Mouse (Mus musculus) neural tube, embryonic 14.5 days (tissue): ENCODE results near the gene Ccdc124. TPM values are rescaled to one million over a fixed set of nuclear protein-coding genes. Genes with fewer than 3 reads are reported as not detected.

Experiments
- ATAC-seq: fragments of 200-750 bp; cut with Nextera tagmentation; 2 replicates; pipeline ENCODE4 v1.8.0; 2017; ENCODE audit warnings: low read depth, mild to moderate bottlenecking, moderate TSS enrichment, moderate library complexity
- H3K27ac ChIP-seq: fragments of 300-500 bp; sonication (generic); 2 replicates; pipeline ENCODE4 v1.5.1; 2014; ENCODE audit warnings: low read depth, mild to moderate bottlenecking, control low read depth, low read length, moderate library complexity, mixed read lengths
- H3K27me3 ChIP-seq: fragments of 300-500 bp; sonication (generic); 2 replicates; pipeline ENCODE4 v1.6.1; 2014; ENCODE audit warnings: low read length; ENCODE audit not compliant: control insufficient read depth, insufficient read depth
- H3K36me3 ChIP-seq: fragments of 300-500 bp; sonication (generic); 2 replicates; pipeline ENCODE4 v1.6.1; 2014; ENCODE audit warnings: low read length, mixed read lengths; ENCODE audit not compliant: control insufficient read depth, insufficient read depth
- H3K4me1 ChIP-seq: fragments of 300-500 bp; sonication (generic); 2 replicates; pipeline ENCODE4 v1.6.1; 2014; ENCODE audit warnings: low read length; ENCODE audit not compliant: control insufficient read depth, insufficient read depth
- H3K4me2 ChIP-seq: fragments of 300-500 bp; sonication (generic); 2 replicates; pipeline ENCODE4 v1.6.1; 2014; ENCODE audit warnings: mild to moderate bottlenecking, low read depth, low read length, control low read depth
- H3K4me3 ChIP-seq: fragments of 300-500 bp; sonication (generic); 2 replicates; pipeline ENCODE4 v1.5.1; 2014; ENCODE audit warnings: low read depth, low read length, control low read depth, mixed read lengths
- H3K9ac ChIP-seq: fragments of 300-500 bp; sonication (generic); replicated peaks from 2 replicates; pipeline ENCODE4 v1.6.1; 2014; ENCODE audit warnings: low read depth, mild to moderate bottlenecking, control low read depth, low read length, mixed read lengths
- H3K9me3 ChIP-seq: fragments of 300-500 bp; sonication (generic); 2 replicates; pipeline ENCODE4 v1.6.1; 2016; ENCODE audit warnings: low read length; ENCODE audit not compliant: control insufficient read depth
- WGBS: fragments of 180-500 bp; shearing (Covaris S2); extraction: QIAGEN DNeasy Blood & Tissue Kit; methylation state at CpG from one replicate; pipeline ENCODE4 v1.1.7; 2014; 5-methylcytosine and 5-hydroxymethylcytosine counted together
- polyA plus RNA-seq: library from polyadenylated mRNA; unstranded; fragments of >200 nt; fragmentation: Nextera tagmentation; extraction: Ambion mirVana; gene quantifications from 2 replicates; pipeline ENCODE4 v1.2.1, GENCODE M21; 2014

Gene Ccdc124
- polyA plus RNA-seq, 1 experiment from 2014 or later = 159 TPM

DNA sequence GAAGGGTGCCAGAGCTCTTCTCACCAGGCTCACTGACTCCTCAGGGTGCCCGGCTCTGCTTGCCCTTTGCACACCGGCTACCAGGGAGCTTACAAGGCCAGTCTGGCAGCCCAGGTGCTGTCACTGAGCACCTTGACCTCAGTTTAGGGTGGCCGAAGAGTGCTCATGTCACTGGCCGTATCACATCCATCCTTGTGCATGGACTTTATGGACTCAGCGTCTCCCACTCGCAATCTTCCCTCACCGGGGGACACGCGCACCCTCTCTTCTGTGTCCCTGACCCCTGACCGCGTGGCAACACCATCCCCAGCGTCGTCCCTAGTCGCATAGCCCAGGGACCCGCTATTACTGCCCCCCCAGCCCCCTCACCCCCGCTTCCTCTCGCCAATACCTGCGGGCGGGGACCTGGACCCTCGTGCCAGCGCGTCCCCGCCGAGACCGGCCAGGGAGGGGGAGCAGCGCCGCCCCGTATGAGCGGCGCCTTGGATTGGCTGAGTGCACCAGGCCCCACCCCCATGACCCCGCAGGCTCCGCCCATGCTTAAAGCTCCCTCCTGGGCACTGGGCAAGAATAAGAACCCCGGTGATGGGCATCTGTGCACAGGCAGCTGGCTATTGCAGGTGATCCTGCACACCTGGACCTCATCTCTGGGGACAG, 17.1 kb downstream of the Ccdc124 start:
- no peaks in the 10 kb centered on the region; the same call in 1 of the 2 replicates for H3K36me3 ChIP-seq
- WGBS = 8% methylated on average over 33 of the region's 33 CpGs
- no peaks in the 10 kb centered on the region for H3K9me3 ChIP-seq
- H3K9ac ChIP-seq = peak overlapping the region; percentile 50
- H3K4me3 ChIP-seq = peak overlapping the region; percentile 48
- peak; percentile 80 for ATAC-seq
- peaks cover 21% of the 10 kb centered on the region for H3K4me1 ChIP-seq
- H3K27ac ChIP-seq = no peak overlapping the region
- no peaks in the 10 kb centered on the region for H3K27me3 ChIP-seq
- peak overlapping the region; percentile 80 for H3K4me2 ChIP-seq

DNA sequence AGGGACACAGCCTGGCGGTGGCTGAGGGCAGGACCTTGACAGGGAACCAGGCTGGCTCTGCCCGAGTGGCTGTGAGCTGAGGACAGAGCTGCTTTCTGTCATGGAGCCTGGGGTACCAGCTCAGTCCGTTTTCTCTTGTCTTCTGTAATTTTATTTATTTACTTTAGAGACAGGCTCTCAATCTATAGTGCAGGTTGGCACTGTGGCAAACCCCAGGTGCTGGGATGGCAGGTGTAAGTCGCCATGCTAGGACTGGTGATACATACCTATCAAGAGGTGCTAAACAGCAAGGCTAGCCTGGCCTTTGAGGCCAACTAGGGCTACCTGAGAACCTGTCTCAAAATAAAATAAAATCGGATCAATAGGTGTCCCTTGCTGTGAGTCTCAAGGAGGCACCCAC, 17.7 kb downstream of the Ccdc124 start:
- H3K27ac ChIP-seq = no peak overlapping the region
- peaks cover 21% of the 10 kb centered on the region for H3K4me1 ChIP-seq
- peak overlapping the region; percentile 48; the same call in 1 of the 2 replicates for H3K4me3 ChIP-seq
- no peak for ATAC-seq
- H3K9me3 ChIP-seq = no peaks in the 10 kb centered on the region
- H3K4me2 ChIP-seq = peak overlapping the region; percentile 80; the same call in 1 of the 2 replicates
- H3K36me3 ChIP-seq = no peaks in the 10 kb centered on the region; the same call in 1 of the 2 replicates
- 73% methylated on average over 5 of the region's 5 CpGs for WGBS
- no peak overlapping the region for H3K9ac ChIP-seq
- no peaks in the 10 kb centered on the region for H3K27me3 ChIP-seq

GRCm38 (mm10) chr8:70853863-70854262, 19.9 kb downstream of the Ccdc124 start:
- ATAC-seq = no peak
- Histone ChIP-seq H3K27ac (no peak overlapping the region), H3K36me3 (no peaks in the 10 kb centered on the region; the same call in 1 of the 2 replicates), H3K4me1 (peaks cover 21% of the 10 kb centered on the region), H3K4me3 (no peak overlapping the region), H3K9ac (no peak overlapping the region), H3K27me3 (no peaks in the 10 kb centered on the region), H3K4me2 (no peak overlapping the region), H3K9me3 (no peaks in the 10 kb centered on the region)
- 92% methylated on average over 2 of the region's 2 CpGs for WGBS

- ATAC-seq = no peak
- H3K4me2 ChIP-seq = no peak overlapping the region
- H3K4me3 ChIP-seq = no peak overlapping the region
- whole genome bisulfite sequencing = 92% methylated on average over 41 of the region's 41 CpGs
- no peaks in the 10 kb centered on the region for H3K9me3 ChIP-seq
- no peaks in the 10 kb centered on the region for H3K27me3 ChIP-seq
- no peak overlapping the region for H3K27ac ChIP-seq
- H3K4me1 ChIP-seq = peaks cover 14% of the 10 kb centered on the region
- H3K36me3 ChIP-seq = no peaks in the 10 kb centered on the region; the same call in 1 of the 2 replicates
- H3K9ac ChIP-seq = no peak overlapping the region
Measured at GRCm38 (mm10) chr8:70852595-70853231, 21.0 kb downstream of the Ccdc124 start.

DNA sequence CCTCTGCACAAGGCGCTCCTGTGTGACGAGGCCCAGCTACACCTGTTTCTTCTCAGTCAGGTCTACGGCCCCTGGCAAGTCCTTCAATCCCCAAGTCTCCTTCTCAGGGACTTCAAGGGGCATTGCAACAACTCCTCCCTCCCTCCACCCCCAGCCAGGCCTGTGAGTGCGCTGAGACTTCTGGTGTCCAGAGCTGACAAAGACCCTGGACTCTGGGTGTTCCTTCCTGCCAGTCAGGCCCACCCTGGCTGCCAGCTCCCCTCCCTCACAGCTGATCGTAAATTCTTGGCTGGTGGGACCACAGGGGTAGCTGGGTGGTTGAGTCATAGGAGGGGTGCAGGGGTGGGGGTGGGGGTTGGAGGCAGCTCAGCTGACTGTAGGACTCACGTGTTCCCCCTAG, 21.9 kb downstream of the Ccdc124 start:
- Histone ChIP-seq H3K4me3 (no peak overlapping the region), H3K9me3 (no peaks in the 10 kb centered on the region), H3K36me3 (no peaks in the 10 kb centered on the region; the same call in 1 of the 2 replicates), H3K27me3 (no peaks in the 10 kb centered on the region), H3K9ac (no peak overlapping the region), H3K4me2 (no peak overlapping the region), H3K4me1 (peaks cover 5% of the 10 kb centered on the region; the same call in 1 of the 2 replicates), H3K27ac (no peak overlapping the region)
- 51% methylated on average over 6 of the region's 6 CpGs for WGBS
- ATAC-seq = no peak; the same call in 1 of the 2 replicates

DNA sequence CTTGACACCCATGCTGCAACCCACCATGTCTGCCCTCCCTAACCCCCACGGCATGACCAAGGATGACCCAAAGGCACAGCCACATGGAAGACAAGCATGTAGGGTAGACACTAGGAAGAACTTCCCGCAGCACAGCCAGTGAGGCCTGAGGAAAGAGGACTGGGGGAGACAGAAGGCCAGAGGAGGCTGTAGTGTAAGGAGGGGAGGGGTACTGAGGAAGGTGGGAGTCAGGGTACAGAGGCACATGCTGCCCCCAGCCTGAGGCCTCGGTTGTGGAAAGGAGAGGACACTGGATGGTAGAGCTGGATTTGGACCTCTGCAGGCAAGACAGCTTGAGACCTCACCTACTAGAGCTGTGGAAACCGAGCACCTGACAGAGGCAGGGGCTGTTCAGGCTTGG, 22.8 kb downstream of the Ccdc124 start:
- no peaks in the 10 kb centered on the region for H3K9me3 ChIP-seq
- no peaks in the 10 kb centered on the region for H3K27me3 ChIP-seq
- no peaks in the 10 kb centered on the region for H3K4me1 ChIP-seq
- WGBS = 89% methylated on average over 4 of the region's 4 CpGs
- no peaks in the 10 kb centered on the region; the same call in 1 of the 2 replicates for H3K36me3 ChIP-seq
- no peak overlapping the region for H3K4me3 ChIP-seq
- ATAC-seq = no peak
- H3K9ac ChIP-seq = no peak overlapping the region
- H3K4me2 ChIP-seq = no peak overlapping the region
- H3K27ac ChIP-seq = no peak overlapping the region

DNA sequence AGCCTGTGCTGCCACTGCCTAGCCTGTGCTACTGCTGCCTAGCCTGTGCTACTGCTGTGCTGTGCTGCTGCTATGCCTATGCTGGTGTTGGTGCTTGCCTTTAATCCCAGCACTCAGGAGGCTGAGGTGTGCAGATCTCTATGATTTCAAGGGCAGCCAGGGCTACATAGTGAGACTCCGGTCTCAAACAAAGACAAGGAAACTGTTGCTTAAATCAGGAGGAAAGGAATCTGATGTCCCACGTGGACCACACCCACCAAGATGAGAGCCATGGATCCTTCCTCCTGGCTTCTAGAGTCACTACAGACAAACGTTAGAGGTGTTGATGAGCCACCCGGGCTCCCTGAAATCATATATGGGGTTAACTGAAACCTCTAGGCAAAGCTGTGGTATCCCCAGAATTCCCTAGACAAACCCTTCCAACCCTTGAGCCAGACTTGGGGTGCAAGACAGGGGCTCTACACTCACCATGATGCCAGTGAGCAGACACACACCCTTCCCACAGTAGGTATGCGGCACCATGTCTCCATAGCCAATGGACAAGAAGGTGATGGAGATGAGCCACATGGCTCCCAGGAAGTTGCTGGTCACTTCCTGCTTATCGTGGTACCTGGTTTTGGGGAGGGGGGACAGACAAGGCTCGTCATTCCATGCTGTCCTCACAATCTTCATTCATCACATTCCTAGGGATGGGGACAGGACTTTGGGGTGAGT, 23.4 kb downstream of the Ccdc124 start:
- Histone ChIP-seq H3K27ac (no peak overlapping the region), H3K9me3 (no peaks in the 10 kb centered on the region), H3K27me3 (no peaks in the 10 kb centered on the region), H3K9ac (no peak overlapping the region), H3K4me1 (no peaks in the 10 kb centered on the region), H3K36me3 (no peaks in the 10 kb centered on the region; the same call in 1 of the 2 replicates), H3K4me2 (no peak overlapping the region), H3K4me3 (no peak overlapping the region)
- WGBS = 81% methylated on average over 7 of the region's 7 CpGs
- no peak for ATAC-seq

DNA sequence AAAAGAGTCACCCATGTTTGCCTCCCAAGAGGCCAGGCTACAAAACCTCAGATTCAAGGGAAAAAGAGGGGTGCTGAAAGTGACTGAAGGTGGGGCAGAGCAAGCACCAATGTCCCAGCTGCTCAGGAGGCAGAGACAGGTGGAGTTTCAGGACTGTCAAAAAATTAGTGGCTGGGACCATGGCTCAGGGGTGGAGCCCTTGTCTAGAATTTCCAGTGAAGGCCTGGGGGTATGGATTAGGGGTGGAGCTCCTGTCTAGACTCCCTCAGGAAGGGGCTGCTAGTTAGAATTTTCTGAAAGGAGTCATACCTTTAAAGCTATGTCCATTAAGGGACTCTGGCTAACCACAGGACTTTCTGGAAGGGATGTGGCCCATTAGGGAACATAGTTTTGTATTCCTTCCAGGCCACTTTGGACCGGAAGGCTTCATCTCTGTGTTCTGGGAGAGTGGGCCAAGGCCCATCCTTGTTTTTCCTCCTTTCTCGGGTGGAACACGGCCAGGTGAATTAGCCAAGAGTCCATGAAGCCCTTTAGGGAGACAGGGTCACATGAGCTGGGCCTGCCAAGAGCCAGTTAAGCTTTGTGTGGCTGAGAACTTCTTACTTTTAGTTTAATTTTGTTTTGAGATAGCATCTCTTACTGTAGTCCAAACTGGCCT, 24.3 kb downstream of the Ccdc124 start:
- H3K4me2 ChIP-seq = no peak overlapping the region
- no peaks in the 10 kb centered on the region for H3K9me3 ChIP-seq
- H3K4me3 ChIP-seq = no peak overlapping the region
- no peak overlapping the region for H3K27ac ChIP-seq
- WGBS = 89% methylated on average over 3 of the region's 3 CpGs
- H3K27me3 ChIP-seq = no peaks in the 10 kb centered on the region
- H3K36me3 ChIP-seq = no peaks in the 10 kb centered on the region
- no peak for ATAC-seq
- H3K9ac ChIP-seq = no peak overlapping the region
- no peaks in the 10 kb centered on the region for H3K4me1 ChIP-seq
